Mouse (Mus musculus): ENCODE measurements around the gene Fbxl13. TPM values are rescaled to one million over a fixed set of nuclear protein-coding genes. Genes with fewer than 3 reads are reported as not detected.

The Fbxl13 gene
- polyA plus RNA-seq, 1 experiment from 2014 or later: 0.07 TPM

DNA sequence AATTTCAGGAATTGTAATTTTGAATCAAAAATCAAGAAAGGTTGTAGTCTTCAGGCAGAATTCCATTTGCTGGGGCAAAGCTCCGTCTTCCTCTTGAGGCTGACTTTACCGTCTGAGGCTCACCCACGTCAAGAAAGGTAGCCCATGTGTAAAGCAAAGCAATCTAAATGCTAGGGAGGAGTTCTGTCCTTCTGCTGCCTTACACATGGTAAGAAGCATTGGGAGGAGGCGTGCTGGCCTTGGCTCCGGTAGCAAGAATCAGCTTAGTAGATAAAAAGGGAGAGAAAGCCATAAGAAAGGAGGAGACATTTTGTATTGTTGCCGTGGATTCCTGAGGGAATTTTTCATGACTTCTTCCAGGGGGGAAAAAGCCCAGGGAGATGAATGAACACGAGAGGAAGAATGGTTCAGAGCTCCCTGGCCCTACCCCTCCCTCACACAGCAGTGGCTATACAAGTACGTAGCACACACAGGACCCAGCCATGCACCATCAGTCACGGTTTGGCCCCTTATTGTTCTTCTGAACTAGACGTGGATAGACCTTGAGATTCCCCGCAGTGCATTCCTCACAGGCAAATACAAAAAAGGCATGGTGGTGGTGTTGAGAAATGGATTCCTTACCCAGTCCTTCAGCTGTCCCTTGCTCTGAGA, 118.5 kb downstream of the Fbxl13 start:
- TF ChIP-seq CTCF (IDR thresholded peaks at IDR 0.05; ENCODE audit: low read depth): no peak
- 73% methylated on average over 11 of the region's 11 CpGs for WGBS
- no peaks in the 10 kb centered on the region for H3K27me3 ChIP-seq (replicated peaks; ENCODE audit: control insufficient read depth, insufficient read depth, low read length)
- H3K9me3 ChIP-seq (ENCODE audit: control insufficient read depth): no peaks in the 10 kb centered on the region
- H3K27ac ChIP-seq (ENCODE audit: low read depth, low read length): no peak overlapping the region
- no peak overlapping the region for H3K4me3 ChIP-seq (ENCODE audit: low read depth, low read length)
- H3K4me1 ChIP-seq (replicated peaks; ENCODE audit: control insufficient read depth, insufficient read depth, low read length): 0 out of 2 replicates have a peak, but pooled peaks cover 5% of the 10 kb centered on the region
- no peak overlapping the region for H3K9ac ChIP-seq (ENCODE audit: low read depth, low read length)
- no peak for ATAC-seq
- H3K4me2 ChIP-seq (replicated peaks; ENCODE audit: low read depth): no peak overlapping the region
- no peaks in the 10 kb centered on the region for H3K36me3 ChIP-seq (ENCODE audit: control insufficient read depth, insufficient read depth)

DNA sequence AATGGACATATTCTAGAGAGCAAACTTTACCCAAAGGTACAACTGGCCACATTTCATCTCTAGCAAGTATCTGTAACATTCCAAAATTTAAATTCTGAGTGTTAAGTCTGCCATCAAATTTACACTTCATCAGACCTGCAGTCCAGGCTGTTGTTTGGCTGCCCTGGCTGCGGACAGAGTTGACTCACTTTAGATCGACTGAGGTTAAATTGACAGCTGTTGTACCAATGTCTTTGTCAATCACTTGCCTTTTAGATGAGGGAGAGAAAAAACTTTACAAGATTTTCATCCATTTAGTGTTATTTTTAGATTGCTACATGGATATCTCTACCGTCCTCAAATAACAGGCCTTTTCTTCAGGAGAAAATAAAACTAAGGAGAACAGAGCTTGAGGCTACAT, 126.3 kb downstream of the Fbxl13 start:
- H3K4me3 ChIP-seq (ENCODE audit: low read depth, low read length): no peak overlapping the region
- H3K9me3 ChIP-seq (ENCODE audit: control insufficient read depth): no peaks in the 10 kb centered on the region
- TF ChIP-seq CTCF (IDR thresholded peaks at IDR 0.05; ENCODE audit: low read depth): no peak
- H3K4me2 ChIP-seq (replicated peaks; ENCODE audit: low read depth): no peak overlapping the region
- no peaks in the 10 kb centered on the region for H3K36me3 ChIP-seq (ENCODE audit: control insufficient read depth, insufficient read depth)
- WGBS: 89% methylated on average over 3 of the region's 3 CpGs
- H3K4me1 ChIP-seq (replicated peaks; ENCODE audit: control insufficient read depth, insufficient read depth, low read length): no peaks in the 10 kb centered on the region
- H3K27me3 ChIP-seq (replicated peaks; ENCODE audit: control insufficient read depth, insufficient read depth, low read length): no peaks in the 10 kb centered on the region
- H3K9ac ChIP-seq (ENCODE audit: low read depth, low read length): no peak overlapping the region
- H3K27ac ChIP-seq (ENCODE audit: low read depth, low read length): no peak overlapping the region
- ATAC-seq: no peak

DNA sequence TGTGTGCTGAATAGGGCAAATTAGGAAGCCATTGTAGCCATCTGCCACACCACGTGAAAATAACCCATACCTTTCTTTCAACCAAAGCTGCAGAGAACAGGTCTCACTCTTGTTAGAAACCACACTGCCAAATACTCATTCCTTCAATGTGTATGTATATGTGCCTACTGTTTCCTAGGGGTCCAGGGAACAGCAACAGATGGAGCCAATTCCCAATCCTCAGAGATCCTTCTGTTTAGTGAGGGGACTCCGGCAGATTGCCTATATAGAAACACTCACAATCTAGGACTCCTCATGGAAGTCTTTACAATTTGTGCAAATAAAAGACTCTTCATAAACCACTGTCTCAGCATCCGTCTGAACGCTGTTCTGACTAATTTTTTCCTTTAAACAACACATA, 127.2 kb downstream of the Fbxl13 start:
- no peak for ATAC-seq
- Histone ChIP-seq H3K4me2 (replicated peaks; ENCODE audit: low read depth) (no peak overlapping the region), H3K9ac (ENCODE audit: low read depth, low read length) (no peak overlapping the region), H3K27ac (ENCODE audit: low read depth, low read length) (no peak overlapping the region), H3K27me3 (replicated peaks; ENCODE audit: control insufficient read depth, insufficient read depth, low read length) (no peaks in the 10 kb centered on the region), H3K9me3 (ENCODE audit: control insufficient read depth) (no peaks in the 10 kb centered on the region), H3K4me3 (ENCODE audit: low read depth, low read length) (no peak overlapping the region), H3K36me3 (ENCODE audit: control insufficient read depth, insufficient read depth) (no peaks in the 10 kb centered on the region), H3K4me1 (replicated peaks; ENCODE audit: control insufficient read depth, insufficient read depth, low read length) (no peaks in the 10 kb centered on the region)
- TF ChIP-seq CTCF (IDR thresholded peaks at IDR 0.05; ENCODE audit: low read depth): no peak
- WGBS: 76% methylated on average over 4 of the region's 4 CpGs

DNA sequence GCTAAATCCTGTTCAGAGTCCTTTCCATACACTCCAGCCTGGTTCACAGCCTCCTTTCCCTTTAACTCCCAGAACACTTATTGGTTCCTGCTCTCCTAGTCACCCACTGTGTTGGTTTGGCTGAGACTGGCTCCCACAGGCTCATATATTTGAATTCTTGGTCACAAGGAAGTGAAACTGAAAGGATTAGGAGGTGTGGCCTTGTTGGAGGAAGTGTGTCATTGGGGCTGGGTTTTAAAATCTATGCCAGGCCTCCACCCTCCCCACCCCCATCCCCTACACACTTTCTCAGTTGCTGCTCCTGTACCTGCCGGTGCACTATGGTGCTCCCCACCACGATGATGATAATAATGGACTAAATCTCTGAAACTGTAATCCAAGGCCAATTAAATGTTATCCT, 127.9 kb downstream of the Fbxl13 start:
- H3K4me1 ChIP-seq (replicated peaks; ENCODE audit: control insufficient read depth, insufficient read depth, low read length): no peaks in the 10 kb centered on the region
- no peak for ATAC-seq
- H3K9me3 ChIP-seq (ENCODE audit: control insufficient read depth): no peaks in the 10 kb centered on the region
- 85% methylated on average over 2 of the region's 2 CpGs for WGBS
- H3K27ac ChIP-seq (ENCODE audit: low read depth, low read length): no peak overlapping the region
- TF ChIP-seq CTCF (IDR thresholded peaks at IDR 0.05; ENCODE audit: low read depth): no peak
- no peaks in the 10 kb centered on the region for H3K36me3 ChIP-seq (ENCODE audit: control insufficient read depth, insufficient read depth)
- H3K27me3 ChIP-seq (replicated peaks; ENCODE audit: control insufficient read depth, insufficient read depth, low read length): no peaks in the 10 kb centered on the region
- no peak overlapping the region for H3K4me3 ChIP-seq (ENCODE audit: low read depth, low read length)
- no peak overlapping the region for H3K4me2 ChIP-seq (replicated peaks; ENCODE audit: low read depth)
- H3K9ac ChIP-seq (ENCODE audit: low read depth, low read length): no peak overlapping the region

DNA sequence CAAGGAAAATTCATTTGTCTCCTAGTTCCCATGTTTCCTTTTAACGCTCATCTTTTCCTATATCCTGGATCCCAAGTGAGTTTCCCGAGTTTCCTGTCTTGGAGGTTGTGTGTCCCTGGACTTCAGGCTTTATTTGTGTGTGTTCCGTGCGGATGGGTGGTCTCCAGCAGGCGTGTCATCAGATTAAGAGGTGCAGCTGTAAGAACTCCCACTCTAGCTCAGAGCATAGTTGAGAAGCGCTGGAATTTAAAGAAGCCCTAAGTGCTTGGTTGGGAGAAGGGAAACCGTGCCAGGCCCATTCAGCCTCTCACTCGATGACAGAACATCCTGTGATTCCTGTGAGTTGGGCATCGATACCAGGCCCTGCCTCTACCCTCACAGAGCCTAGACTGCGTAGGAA, 132.1 kb downstream of the Fbxl13 start:
- H3K9me3 ChIP-seq (ENCODE audit: control insufficient read depth): no peaks in the 10 kb centered on the region
- WGBS: 47% methylated on average over 10 of the region's 10 CpGs
- TF ChIP-seq CTCF (IDR thresholded peaks at IDR 0.05; ENCODE audit: low read depth): no peak
- ATAC-seq: no peak
- H3K27me3 ChIP-seq (replicated peaks; ENCODE audit: control insufficient read depth, insufficient read depth, low read length): no peaks in the 10 kb centered on the region
- no peak overlapping the region for H3K4me3 ChIP-seq (ENCODE audit: low read depth, low read length)
- H3K4me1 ChIP-seq (replicated peaks; ENCODE audit: control insufficient read depth, insufficient read depth, low read length): no peaks in the 10 kb centered on the region
- H3K9ac ChIP-seq (ENCODE audit: low read depth, low read length): no peak overlapping the region
- no peak overlapping the region for H3K4me2 ChIP-seq (replicated peaks; ENCODE audit: low read depth)
- no peak overlapping the region for H3K27ac ChIP-seq (ENCODE audit: low read depth, low read length)
- no peaks in the 10 kb centered on the region for H3K36me3 ChIP-seq (ENCODE audit: control insufficient read depth, insufficient read depth)

DNA sequence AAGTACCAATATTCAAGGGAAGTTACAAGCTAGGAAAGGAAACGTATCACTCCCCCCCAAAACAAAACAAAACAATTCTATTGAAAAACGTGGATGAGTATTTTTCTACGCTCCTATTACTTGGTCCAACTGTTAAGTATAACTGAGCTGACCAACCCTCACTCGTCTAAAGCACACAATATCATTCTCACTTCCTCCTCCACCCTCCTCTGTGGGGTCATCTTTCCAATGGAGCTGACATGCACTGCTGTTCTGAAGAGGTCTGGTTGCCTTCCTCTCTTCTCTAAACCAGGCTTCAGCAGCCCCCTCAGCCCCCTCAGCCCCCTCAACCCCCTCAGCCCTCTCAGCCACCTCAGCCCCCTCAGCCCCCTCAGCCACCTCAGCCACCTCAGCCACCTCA, 135.6 kb downstream of the Fbxl13 start:
- H3K4me3 ChIP-seq (ENCODE audit: low read depth, low read length): no peak overlapping the region
- WGBS: 68% methylated on average over 4 of the region's 4 CpGs
- no peak for ATAC-seq
- no peaks in the 10 kb centered on the region for H3K27me3 ChIP-seq (replicated peaks; ENCODE audit: control insufficient read depth, insufficient read depth, low read length)
- TF ChIP-seq CTCF (IDR thresholded peaks at IDR 0.05; ENCODE audit: low read depth): no peak
- no peaks in the 10 kb centered on the region for H3K9me3 ChIP-seq (ENCODE audit: control insufficient read depth)
- H3K36me3 ChIP-seq (ENCODE audit: control insufficient read depth, insufficient read depth): no peaks in the 10 kb centered on the region
- H3K9ac ChIP-seq (ENCODE audit: low read depth, low read length): no peak overlapping the region
- H3K4me2 ChIP-seq (replicated peaks; ENCODE audit: low read depth): no peak overlapping the region
- H3K27ac ChIP-seq (ENCODE audit: low read depth, low read length): no peak overlapping the region
- no peaks in the 10 kb centered on the region for H3K4me1 ChIP-seq (replicated peaks; ENCODE audit: control insufficient read depth, insufficient read depth, low read length)

DNA sequence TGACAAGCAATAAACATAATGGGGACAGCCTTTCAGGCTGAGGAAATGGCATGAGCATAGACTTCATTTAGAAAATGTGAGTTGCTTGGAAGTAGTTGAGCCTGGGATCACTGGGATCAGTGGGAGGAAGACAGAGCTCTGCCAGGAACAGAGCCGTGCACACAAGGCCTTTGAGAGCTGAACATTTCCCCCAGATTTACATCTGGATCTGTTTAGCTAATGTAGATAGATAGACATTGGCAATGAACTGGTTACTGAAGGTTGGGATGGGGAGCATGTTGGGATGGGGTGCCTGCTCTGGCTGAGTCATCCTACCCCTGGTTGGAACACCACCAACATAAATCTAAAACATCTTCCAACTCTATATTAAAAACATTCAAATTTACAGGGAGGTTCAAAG, 138.5 kb downstream of the Fbxl13 start:
- Histone ChIP-seq H3K4me3 (ENCODE audit: low read depth, low read length) (no peak overlapping the region), H3K27me3 (replicated peaks; ENCODE audit: control insufficient read depth, insufficient read depth, low read length) (no peaks in the 10 kb centered on the region), H3K27ac (ENCODE audit: low read depth, low read length) (no peak overlapping the region), H3K4me2 (replicated peaks; ENCODE audit: low read depth) (no peak overlapping the region), H3K4me1 (replicated peaks; ENCODE audit: control insufficient read depth, insufficient read depth, low read length) (no peaks in the 10 kb centered on the region), H3K36me3 (ENCODE audit: control insufficient read depth, insufficient read depth) (no peaks in the 10 kb centered on the region), H3K9ac (ENCODE audit: low read depth, low read length) (no peak overlapping the region), H3K9me3 (ENCODE audit: control insufficient read depth) (no peaks in the 10 kb centered on the region)
- no peak for TF ChIP-seq CTCF (IDR thresholded peaks at IDR 0.05; ENCODE audit: low read depth)
- WGBS: 70% methylated on average over 1 of the region's 1 CpGs
- ATAC-seq: no peak
